Mouse (Mus musculus): Measurements from ENCODE around the gene Ncoa6. TPM values are rescaled to one million over a fixed set of nuclear protein-coding genes. Genes with fewer than 3 reads are reported as not detected.

Ncoa6 gene
- polyA plus RNA-seq, 1 experiment from 2014 or later = 27.9 TPM

DNA sequence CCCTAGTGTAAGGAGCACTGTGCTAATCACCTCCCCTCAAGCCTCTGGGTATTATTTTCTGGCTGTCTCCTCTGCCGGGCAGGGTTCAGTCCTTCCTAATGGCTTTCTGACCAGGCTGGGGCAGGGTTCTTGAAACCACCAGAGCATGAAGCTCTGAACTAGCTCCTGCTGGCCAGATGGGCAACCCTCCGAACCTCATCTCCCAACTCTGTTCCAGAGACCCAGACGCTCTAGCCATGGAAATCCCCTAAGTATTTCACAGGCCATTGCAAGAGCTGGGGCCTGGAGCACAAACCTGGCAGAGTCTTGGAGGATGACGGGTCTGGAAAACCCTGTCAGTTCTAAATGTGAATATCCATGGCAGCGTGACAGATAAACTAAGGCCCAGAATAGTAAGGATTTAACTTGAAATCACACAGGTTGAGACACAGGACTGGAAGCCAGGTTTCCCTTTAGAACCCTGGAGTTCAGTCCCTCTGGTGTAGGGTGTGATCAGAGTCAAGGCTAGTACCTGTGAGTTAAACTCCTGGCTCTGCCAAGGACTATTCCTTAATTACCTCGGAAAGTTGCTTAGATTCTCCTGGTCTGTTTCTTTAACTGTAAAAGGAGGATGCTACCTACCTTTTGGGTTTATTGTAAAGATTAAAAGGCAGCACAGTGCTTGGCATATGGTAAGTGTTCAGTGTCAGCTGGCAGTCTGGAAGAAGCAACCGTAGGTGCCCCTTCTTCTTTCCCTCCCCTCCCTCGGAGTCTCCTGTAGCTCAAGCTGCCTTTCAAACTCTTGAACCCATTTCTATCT lies 93.2 kb downstream of the Ncoa6 start, which contains the start of gene Trp53inp2:
TSS of gene Trp53inp2 (plus strand) at position 799 of the 799 bp plus-strand sequence.
- ATAC-seq (ENCODE audit: low FRiP score) = no peak
- Histone ChIP-seq H3K27me3 (peaks cover 6% of the 10 kb centered on the region), H3K9me3 (no peaks in the 10 kb centered on the region), H3K4me2 (peak within 1 kb of the TSS; percentile 84), H3K36me3 (peaks cover 5% of the 10 kb centered on the region), H3K27ac (peak within 1 kb of the TSS; percentile 100), H3K9ac (peak within 1 kb of the TSS; percentile 94), H3K4me3 (peak within 1 kb of the TSS; percentile 65), H3K4me1 (replicated peaks) (peaks cover 47% of the 10 kb centered on the region)
- WGBS = 41% methylated on average over 8 of the region's 8 CpGs

DNA sequence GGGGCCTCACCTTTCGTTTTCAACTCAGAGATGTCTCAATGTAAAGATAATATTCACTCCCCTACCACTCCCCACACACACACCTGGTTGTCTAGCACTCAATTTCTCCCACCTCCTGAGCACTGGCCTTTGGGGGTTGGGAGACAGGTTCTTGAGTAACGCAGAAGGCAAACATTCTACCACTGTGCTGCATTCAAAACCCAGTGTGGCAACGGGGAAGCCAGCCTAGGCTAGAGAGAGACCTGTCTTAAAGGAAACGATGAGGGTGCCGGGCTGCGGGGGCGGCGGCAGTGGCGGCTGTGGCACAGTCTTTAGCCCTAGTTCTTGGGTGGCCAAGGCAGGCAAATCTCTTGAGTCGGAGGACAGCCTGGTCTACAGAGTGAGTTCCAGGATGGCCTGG lies 97.5 kb downstream of the Ncoa6 start:
- H3K4me2 ChIP-seq = no peak overlapping the region
- no peak for ATAC-seq (ENCODE audit: low FRiP score)
- WGBS = 87% methylated on average over 10 of the region's 10 CpGs

DNA sequence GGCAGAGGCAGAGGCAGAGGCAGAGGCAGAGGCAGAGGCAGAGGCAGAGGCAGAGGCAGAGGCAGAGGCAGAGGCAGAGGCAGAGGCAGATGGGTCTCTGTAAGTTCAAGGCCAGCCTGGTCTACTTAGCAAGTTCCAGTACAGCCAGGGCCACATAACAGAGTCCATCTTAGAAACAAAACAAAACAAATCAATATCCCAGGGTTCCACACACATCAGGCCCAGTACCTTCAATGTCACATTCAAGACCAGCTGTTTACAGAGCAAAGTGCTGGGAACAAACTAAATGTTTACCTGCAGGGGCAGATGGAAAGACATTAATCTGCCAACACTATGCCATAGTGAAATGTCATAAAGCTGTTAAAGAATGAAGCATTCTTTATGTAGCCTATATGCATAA lies 99.2 kb downstream of the Ncoa6 start:
- H3K4me1 ChIP-seq (replicated peaks) = 0 out of 2 replicates have a peak, but pooled peaks cover 3% of the 10 kb centered on the region
- no peak overlapping the region for H3K4me3 ChIP-seq
- no peak overlapping the region for H3K4me2 ChIP-seq
- no peaks in the 10 kb centered on the region for H3K36me3 ChIP-seq
- no peak for ATAC-seq (ENCODE audit: low FRiP score)
- H3K27ac ChIP-seq = no peak overlapping the region
- H3K27me3 ChIP-seq = peaks cover 4% of the 10 kb centered on the region
- H3K9ac ChIP-seq = no peak overlapping the region
- H3K9me3 ChIP-seq = no peaks in the 10 kb centered on the region

More for the DNA sequence above, 97.5 kb downstream of the Ncoa6 start:
- H3K27me3 ChIP-seq = peaks cover 6% of the 10 kb centered on the region
- H3K27ac ChIP-seq = no peak overlapping the region
- no peaks in the 10 kb centered on the region for H3K36me3 ChIP-seq
- peaks cover 14% of the 10 kb centered on the region for H3K4me1 ChIP-seq (replicated peaks)
- no peaks in the 10 kb centered on the region for H3K9me3 ChIP-seq
- no peak overlapping the region for H3K4me3 ChIP-seq
- no peak overlapping the region for H3K9ac ChIP-seq

DNA sequence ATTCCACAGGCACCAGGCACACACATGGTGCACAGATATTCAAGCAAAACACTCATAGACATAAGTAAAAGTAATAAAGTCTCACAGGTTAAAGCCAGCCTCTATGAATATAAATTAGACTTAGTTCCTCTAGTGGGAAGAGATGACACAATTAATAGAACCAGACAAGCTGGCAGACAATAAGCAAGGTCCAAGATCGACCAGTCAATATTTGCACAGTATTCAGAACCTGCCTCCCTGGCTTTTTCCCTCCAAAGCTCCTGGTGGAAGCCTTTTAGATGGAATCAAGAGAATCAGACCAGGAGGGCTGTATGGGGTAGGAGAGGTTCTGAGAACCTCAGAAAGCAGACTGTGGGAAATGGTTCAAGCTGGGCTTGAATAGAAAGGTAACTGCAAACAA lies 99.8 kb downstream of the Ncoa6 start:
- H3K4me3 ChIP-seq = no peak overlapping the region
- H3K27ac ChIP-seq = no peak overlapping the region
- ATAC-seq (ENCODE audit: low FRiP score) = no peak
- H3K27me3 ChIP-seq = no peaks in the 10 kb centered on the region
- no peaks in the 10 kb centered on the region for H3K9me3 ChIP-seq
- 0 out of 2 replicates have a peak, but pooled peaks cover 6% of the 10 kb centered on the region for H3K4me1 ChIP-seq (replicated peaks)
- H3K4me2 ChIP-seq = no peak overlapping the region
- no peaks in the 10 kb centered on the region for H3K36me3 ChIP-seq
- H3K9ac ChIP-seq = no peak overlapping the region
- 80% methylated on average over 1 of the region's 1 CpGs for whole genome bisulfite sequencing

DNA sequence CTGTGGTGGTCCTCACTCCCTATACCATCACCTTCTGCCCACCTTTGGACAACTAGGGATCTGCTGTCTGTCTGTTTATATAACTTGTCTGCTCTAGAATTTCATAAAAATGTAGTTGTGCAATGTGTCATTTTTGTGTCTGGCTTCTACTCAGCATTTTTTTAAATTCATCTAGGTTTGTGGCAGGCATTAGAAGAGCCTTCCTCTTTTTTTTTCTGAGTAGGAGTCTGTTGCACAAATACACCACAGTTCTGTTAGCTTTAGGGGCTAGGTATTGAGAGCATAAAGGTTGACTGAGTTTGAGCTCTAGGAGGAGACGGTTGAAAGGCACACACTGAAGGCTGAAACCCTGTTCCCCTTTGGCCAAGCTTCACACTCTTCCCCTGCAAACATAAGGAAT lies 100.4 kb downstream of the Ncoa6 start:
- 0 out of 2 replicates have a peak, but pooled peaks cover 6% of the 10 kb centered on the region for H3K4me1 ChIP-seq (replicated peaks)
- no peak overlapping the region for H3K4me2 ChIP-seq
- H3K9me3 ChIP-seq = no peaks in the 10 kb centered on the region
- 84% methylated on average over 1 of the region's 1 CpGs for whole genome bisulfite sequencing
- no peaks in the 10 kb centered on the region for H3K27me3 ChIP-seq
- ATAC-seq (ENCODE audit: low FRiP score) = no peak
- no peak overlapping the region for H3K4me3 ChIP-seq
- no peak overlapping the region for H3K27ac ChIP-seq
- no peak overlapping the region for H3K9ac ChIP-seq
- H3K36me3 ChIP-seq = no peaks in the 10 kb centered on the region

DNA sequence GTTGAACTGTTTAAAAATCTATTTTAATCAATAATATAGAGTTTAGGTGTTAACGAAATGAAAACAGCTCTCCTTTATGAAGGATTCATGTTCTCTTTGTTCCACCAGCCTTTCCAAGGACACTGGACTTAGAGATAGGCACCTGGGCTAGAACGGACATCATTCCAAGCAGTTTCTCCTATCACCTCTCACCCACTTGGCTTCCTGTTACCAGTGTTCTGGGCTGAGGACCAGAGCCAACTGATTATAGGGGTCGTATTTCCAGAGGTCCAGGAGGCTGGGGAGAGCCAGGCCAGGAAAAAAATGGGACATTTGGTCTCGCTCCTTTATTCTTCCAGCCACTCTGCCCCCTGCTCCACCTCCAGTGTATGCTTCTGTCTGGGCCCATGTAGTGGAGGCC lies 101.2 kb downstream of the Ncoa6 start:
- no peak overlapping the region for H3K4me2 ChIP-seq
- H3K4me1 ChIP-seq (replicated peaks) = 0 out of 2 replicates have a peak, but pooled peaks cover 6% of the 10 kb centered on the region
- no peak overlapping the region for H3K4me3 ChIP-seq
- H3K9me3 ChIP-seq = no peaks in the 10 kb centered on the region
- no peak overlapping the region for H3K27ac ChIP-seq
- ATAC-seq (ENCODE audit: low FRiP score) = no peak
- no peaks in the 10 kb centered on the region for H3K36me3 ChIP-seq
- H3K27me3 ChIP-seq = no peaks in the 10 kb centered on the region
- 74% methylated on average over 4 of the region's 4 CpGs for WGBS
- H3K9ac ChIP-seq = no peak overlapping the region

DNA sequence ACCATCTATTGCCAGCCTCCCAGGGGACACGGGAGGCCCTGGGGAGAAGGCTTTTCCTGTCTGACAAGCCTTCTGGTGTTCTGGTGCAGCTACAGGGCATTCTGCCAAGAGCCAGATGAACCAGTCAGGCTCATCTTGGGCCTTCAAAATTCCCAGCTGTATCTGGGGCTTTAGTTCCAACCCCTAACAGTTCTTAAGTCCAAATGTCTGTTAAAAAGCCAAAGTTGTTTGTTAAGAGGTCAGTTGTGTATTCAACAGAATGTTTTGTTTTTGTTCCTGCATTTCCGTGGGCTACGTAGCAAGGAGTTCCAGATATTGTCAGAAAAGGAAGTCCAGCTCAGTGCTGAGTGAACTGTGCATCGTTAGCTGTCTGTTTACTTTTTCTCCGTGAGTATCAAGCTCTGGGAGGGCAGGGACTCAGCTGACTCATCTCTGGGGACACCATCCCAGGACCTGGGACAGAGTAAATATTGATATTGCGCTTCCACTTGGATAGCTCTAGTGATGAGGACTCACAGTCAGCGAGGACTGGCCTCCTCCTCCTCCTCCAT lies 104.3 kb downstream of the Ncoa6 start:
- no peak overlapping the region for H3K4me2 ChIP-seq
- no peak for ATAC-seq (ENCODE audit: low FRiP score)
- H3K36me3 ChIP-seq = no peaks in the 10 kb centered on the region
- no peak overlapping the region for H3K27ac ChIP-seq
- H3K9me3 ChIP-seq = no peaks in the 10 kb centered on the region
- WGBS = 65% methylated on average over 7 of the region's 7 CpGs
- no peak overlapping the region for H3K9ac ChIP-seq
- H3K27me3 ChIP-seq = no peaks in the 10 kb centered on the region
- no peak overlapping the region for H3K4me3 ChIP-seq
- H3K4me1 ChIP-seq (replicated peaks) = 0 out of 2 replicates have a peak, but pooled peaks cover 6% of the 10 kb centered on the region

DNA sequence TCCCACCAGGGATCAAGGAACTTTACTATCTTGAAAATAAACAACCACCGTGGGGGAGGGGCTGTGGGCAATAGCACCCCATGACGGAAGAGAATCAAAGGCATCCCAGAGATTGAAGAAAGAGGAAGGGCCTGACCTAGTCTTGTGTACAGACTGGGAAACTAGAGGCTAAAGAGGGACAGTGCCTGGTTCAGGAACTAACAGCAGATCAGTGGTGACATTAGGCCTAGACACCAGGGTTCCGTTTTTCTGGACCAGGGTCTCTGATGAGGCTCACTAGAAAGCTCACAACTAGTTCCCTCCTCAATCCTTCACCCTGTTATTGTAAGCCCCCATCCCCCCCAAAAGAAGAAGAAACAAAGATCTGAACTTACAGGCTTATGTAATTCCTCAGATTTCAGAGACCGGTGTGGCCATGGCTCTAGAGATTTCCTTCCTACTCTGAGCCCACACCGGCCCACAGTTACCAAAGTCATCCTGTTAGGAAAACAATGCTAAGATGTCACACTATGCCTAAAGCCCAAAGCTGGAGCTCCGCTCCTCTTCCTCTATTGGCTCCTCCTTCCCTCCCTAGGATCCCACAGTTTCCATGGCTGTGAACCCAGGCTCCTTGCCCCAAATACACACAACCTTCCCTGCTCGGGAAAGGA lies 105.9 kb downstream of the Ncoa6 start:
- no peaks in the 10 kb centered on the region for H3K9me3 ChIP-seq
- ATAC-seq (ENCODE audit: low FRiP score) = no peak
- WGBS = 88% methylated on average over 7 of the region's 7 CpGs
- H3K4me3 ChIP-seq = no peak overlapping the region
- H3K4me1 ChIP-seq (replicated peaks) = 0 out of 2 replicates have a peak, but pooled peaks cover 6% of the 10 kb centered on the region
- no peak overlapping the region for H3K27ac ChIP-seq
- H3K9ac ChIP-seq = no peak overlapping the region
- no peaks in the 10 kb centered on the region for H3K27me3 ChIP-seq
- H3K36me3 ChIP-seq = no peaks in the 10 kb centered on the region
- H3K4me2 ChIP-seq = no peak overlapping the region

DNA sequence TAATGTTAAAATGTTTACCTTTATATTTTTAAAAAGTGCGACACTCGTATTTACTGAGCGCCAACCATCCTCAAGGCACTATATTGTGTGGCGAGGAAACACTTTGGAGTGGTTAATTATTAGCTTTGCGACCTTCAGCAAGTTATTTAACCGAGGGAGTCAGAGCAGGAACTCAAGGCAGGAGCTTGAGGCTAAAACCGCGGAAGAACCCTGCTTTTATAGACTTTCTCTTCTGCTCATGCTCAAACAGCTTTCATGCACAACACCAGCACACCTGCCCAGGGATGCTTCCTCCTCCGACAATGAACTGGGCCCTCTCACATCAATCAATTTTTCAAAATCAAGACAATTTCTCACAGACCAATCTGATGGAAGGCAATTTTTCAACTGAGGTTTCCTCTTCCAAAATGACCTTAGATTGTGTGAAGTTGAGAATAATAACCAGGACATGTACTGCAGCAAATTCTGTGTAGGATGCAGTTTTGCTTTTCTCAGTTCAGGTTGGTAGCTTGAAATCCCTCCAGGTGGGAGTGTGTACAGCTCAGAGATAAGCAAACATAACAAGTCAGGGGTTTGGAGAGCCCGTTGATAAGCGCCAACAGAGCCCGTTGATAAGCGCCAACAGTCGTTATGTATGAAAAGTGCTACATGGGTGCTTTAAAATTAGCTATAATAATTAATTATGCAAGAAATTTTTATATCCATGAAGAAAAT lies 115.9 kb downstream of the Ncoa6 start:
- Histone ChIP-seq H3K9ac (peak overlapping the region; percentile 66), H3K27me3 (0 out of 2 replicates have a peak, but pooled peaks cover 4% of the 10 kb centered on the region), H3K4me2 (peak overlapping the region; percentile 58), H3K4me3 (peak overlapping the region; percentile 86), H3K9me3 (no peaks in the 10 kb centered on the region), H3K36me3 (no peaks in the 10 kb centered on the region), H3K4me1 (replicated peaks) (peaks cover 13% of the 10 kb centered on the region), H3K27ac (peak overlapping the region; percentile 56)
- 35% methylated on average over 14 of the region's 14 CpGs for WGBS
- ATAC-seq (ENCODE audit: low FRiP score) = peak; percentile 62

DNA sequence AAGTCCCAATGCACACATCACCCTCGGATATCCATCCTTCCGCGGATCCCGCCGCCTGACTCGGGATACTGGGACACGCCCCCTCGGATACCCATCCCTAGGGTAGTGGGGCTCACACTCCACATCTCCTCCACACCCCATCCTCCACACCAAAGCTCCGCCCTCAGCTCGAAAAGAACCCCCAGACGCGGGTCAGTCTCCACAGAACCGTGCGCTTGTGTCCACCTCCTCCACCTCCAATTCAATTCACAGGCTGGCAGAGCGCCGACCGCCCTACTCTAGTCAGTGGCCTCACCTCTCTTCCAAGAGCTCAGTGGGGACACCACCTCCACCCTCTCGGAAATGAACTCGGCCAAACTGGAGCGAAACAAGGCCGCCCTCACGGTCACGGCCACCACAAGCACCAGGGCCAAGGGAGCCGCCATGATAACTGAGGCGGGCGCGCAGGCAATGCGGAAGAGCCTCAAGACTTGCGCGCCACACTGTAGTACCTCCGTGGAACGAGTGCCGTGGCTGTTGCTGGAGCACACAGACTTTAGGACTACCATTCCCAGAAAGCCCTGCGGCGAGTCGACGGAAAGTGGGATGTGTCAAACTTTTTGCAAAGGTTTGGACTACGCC lies 116.6 kb downstream of the Ncoa6 start, which contains the start of gene Pigu:
TSS of gene Pigu (minus strand) at position 460 of the 621 bp plus-strand sequence.
- peak; percentile 99 for ATAC-seq (ENCODE audit: low FRiP score)
- Histone ChIP-seq H3K4me1 (replicated peaks) (peaks cover 13% of the 10 kb centered on the region), H3K27me3 (0 out of 2 replicates have a peak, but pooled peaks cover 4% of the 10 kb centered on the region), H3K4me3 (peak within 1 kb of the TSS; percentile 86), H3K36me3 (no peaks in the 10 kb centered on the region), H3K27ac (peak within 1 kb of the TSS; percentile 88), H3K9ac (peak within 1 kb of the TSS; percentile 84), H3K9me3 (no peaks in the 10 kb centered on the region), H3K4me2 (peak within 1 kb of the TSS; percentile 84)
- under 1% methylated on average over 38 of the region's 38 CpGs for WGBS

DNA sequence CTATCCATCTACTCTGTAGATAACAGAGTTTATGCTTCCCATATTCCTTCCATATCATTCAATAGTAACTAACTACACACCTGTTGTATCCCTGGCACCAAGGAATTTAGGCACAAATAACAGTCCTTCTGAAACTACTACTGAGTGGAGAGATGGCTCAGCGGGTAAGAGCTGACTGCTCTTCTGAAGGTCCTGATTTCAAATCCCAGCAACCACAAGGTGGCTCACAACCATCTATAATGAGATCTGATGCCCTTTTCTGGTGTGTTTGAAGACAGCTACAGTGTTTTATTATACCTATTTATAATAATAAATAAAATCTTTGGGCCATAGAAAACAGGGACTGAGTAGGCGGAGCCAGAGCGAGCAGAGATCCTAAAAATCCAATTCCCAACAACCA lies 119.3 kb downstream of the Ncoa6 start:
- no peaks in the 10 kb centered on the region for H3K27me3 ChIP-seq
- no peak overlapping the region for H3K4me3 ChIP-seq
- no peak for ATAC-seq (ENCODE audit: low FRiP score)
- 91% methylated on average over 3 of the region's 3 CpGs for WGBS
- no peaks in the 10 kb centered on the region for H3K9me3 ChIP-seq
- no peak overlapping the region for H3K4me2 ChIP-seq
- H3K27ac ChIP-seq = no peak overlapping the region
- H3K9ac ChIP-seq = no peak overlapping the region
- peaks cover 13% of the 10 kb centered on the region for H3K4me1 ChIP-seq (replicated peaks)
- H3K36me3 ChIP-seq = no peaks in the 10 kb centered on the region

Data from hindbrain, embryonic 13.5 days (tissue).